Mouse (Mus musculus): ENCODE results near the gene Sema6d. TPM values are rescaled to one million over a fixed set of nuclear protein-coding genes. Genes with fewer than 3 reads are reported as not detected.

Sema6d gene
- polyA plus RNA-seq, 1 experiment = 8.5 TPM

- no peak for DNase-seq (ENCODE audit: low spot score)
Measured at GRCm38 (mm10) chr2:124613671-124614210, 524.0 kb downstream of the Sema6d start.

GRCm38 (mm10) chr2:124616746-124617145 is 527.0 kb downstream of the Sema6d start:
- DNase-seq (ENCODE audit: low spot score) = no peak

- no peak for DNase-seq (ENCODE audit: low spot score)
Measured at GRCm38 (mm10) chr2:124617440-124617839, 527.7 kb downstream of the Sema6d start.

GRCm38 (mm10) chr2:124618091-124618490 is 528.3 kb downstream of the Sema6d start:
- no peak for DNase-seq (ENCODE audit: low spot score)

DNA sequence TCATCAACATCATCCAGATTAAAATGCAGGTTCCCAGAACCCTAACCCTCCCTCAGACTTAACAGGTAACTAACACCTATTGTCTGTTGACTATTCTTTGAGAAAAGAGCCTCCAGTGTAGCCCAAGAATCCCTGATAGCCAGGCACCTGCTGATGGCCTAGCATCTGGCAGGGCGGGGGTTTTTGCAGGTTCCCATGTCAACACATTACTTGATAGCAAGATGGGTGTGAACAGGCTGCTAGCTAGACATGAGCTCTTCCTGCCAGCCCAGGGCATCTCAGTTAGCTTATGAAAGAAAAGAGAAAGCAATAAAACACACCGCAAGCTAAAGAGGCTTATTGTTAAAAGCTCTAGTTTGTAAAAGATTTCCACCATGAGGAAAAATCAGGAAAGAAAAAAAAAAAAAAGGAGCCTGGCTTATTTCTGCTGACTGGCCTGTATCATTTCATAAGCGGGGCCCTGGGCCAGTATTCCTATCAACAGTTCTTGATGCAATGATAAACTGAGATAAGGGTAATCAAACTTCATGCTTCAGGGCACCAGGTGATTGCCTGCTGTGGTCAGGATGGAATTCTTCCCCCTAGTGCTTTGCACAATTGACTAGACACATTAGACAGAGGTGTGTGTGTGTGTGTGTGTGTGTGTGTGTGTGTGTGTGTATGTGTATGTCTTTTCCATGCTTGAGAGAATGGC is 528.9 kb downstream of the Sema6d start:
- DNase-seq (ENCODE audit: low spot score) = no peak

DNA sequence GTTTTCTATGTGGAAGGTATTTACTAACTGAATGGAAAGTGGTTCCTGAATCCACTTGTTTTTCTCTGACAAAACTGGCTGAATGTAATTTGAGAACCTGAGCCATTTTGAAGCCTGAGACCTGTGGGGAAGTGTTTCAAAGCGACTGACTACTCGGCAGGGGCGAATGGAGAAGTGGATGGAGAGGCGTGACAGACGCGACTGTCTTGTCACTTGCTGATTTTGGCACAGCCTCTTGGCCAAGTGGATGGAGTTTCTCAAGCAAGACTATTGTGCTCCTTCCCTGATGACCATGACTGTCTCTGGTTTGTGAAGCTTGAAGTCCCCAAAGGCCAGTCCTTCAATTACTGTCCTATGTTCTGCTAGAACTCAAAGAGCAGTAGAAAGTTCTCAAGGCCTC is 530.7 kb downstream of the Sema6d start:
- no peak for DNase-seq (ENCODE audit: low spot score)

- no peak for DNase-seq (ENCODE audit: low spot score)
Measured at GRCm38 (mm10) chr2:124621972-124622621, 532.3 kb downstream of the Sema6d start.

DNA sequence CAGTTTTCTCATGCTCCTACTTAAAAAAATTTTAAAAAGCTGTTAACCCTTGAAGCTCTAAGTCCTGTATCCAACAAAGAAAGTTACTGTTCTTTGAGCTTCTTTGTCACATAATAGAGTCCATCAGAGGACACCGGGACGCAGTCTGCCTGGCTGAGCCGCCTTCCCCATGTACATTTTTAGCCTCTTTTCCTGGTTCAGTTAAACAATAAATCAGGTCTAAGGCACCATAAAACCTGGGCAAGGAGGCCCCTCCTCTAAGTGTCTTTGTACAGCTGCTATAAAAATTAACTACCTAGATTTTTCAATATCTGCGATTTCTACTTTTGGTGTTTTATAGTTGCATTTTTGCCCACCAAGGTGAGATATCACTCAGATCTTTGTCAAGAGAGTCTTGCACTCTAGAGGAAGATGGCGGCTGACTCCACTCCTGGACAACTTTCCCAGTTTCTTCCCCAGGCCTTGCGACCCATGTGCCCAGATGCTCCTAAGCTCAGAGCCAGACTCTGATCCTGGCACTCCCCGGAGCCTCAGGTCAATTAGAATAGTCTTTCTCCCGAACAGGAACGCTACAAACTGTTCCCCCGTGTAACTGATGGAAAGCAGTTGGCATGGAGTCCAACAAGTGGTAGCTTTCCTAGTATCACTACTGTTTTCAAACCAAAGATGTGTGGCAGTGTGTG is 534.6 kb downstream of the Sema6d start:
- no peak for DNase-seq (ENCODE audit: low spot score)

DNA sequence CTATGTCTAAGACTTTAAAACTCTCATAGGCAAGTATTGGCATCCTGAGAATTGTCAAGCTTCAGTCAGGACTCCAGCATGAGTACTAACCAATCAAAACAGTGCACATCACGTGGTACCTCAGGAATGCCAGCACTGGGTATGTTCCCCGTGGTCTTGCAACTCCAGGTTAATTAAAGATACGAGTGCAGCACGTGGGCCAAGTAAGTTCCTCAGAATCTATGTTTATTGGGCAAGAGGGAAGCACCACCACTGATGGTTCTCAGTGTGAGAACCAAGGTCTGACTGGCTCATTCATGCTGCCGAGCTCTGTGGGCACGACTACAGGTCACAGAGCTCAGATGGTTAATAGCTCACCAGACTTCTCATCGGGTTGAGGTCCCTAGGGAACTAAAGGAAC is 536.7 kb downstream of the Sema6d start:
- DNase-seq (ENCODE audit: low spot score) = no peak

DNA sequence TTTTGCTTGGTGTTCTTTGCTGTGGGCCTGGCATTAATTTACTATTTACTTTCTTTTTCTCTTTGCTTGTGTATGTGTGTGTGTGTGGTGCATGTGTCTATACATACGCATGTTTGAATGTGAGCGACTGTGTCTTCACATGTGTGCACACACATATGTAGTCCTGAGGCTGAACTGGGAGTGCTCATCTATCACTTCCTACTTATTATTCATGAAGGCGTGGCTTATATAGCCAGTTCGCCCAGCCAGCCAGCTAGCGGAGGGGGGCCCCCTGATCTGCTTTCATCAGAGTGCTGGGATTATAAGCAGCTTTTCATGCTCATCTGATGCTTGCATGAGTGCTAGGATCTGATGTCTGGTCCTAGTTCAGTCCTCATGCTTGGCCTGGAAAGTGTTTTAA is 537.9 kb downstream of the Sema6d start:
- no peak for DNase-seq (ENCODE audit: low spot score)

DNA sequence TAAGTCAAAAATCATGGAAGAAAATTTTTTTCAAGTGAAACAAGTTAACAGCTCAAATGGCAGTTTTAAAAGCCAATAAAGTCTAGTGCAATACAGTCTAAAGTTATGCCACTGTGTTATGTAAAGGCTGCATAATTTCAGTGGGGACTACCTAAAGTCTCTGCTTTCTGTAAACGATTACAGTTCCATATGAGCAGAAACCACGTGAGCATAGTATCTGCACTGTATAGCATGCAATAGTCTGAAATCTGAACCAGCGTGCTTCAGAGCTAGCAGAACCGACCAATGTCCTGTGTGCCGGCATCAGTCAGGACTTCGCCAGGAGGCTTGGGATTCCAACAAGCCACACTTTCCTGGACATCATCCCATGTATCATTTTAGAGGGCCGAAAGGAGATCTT is 538.9 kb downstream of the Sema6d start:
- DNase-seq (ENCODE audit: low spot score) = no peak

GRCm38 (mm10) chr2:124634400-124634998 is 544.7 kb downstream of the Sema6d start:
- DNase-seq (ENCODE audit: low spot score) = no peak

DNA sequence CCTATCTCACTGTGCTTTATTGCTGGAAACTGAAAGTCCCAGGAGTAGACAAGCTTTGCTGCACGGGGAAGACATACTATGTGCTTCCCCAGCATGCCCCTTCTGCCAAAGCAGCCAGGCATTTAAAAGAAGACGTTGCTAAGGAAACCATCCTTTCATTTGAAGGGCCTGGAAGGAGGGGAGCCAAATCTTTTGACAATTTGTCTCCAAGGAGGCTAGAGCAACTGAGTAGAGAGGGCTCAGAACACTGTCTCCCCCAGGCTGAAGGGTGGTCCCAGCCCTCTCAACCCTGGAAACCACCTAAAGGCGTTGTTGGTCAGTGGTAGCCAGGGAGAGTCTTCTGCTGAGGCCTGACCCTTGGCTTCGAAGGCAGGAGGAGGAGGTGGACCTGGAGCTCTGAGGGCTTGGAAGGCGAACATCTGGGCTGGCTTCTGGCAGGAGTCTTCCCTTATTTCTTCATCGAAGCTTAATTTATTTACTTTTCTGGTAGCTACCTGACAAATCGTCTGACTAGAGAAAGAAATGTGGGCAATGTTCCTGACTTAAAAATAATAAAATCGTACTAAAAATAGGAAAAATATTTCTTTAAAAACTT is 545.6 kb downstream of the Sema6d start:
- no peak for DNase-seq (ENCODE audit: low spot score)

DNA sequence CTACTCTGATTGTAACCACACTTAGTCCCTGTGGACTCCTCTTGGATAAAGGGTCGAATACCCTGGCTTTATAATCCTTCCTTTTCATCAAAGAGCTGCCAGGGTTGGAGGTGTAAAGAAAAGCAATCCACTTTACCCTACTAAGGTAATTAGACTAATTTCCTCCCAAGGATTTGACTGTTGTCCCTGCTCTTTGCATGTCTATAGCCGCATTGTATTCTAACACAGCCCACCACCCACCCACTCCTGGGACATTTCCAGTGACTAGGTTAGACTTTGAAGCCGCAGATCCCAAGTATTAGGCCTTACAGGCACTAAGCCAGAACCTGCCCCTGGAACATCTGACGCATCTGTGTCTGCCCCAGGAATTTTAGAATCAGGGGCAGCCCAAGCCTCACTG is 547.3 kb downstream of the Sema6d start:
- DNase-seq (ENCODE audit: low spot score) = no peak

- DNase-seq (ENCODE audit: low spot score) = no peak
Measured at GRCm38 (mm10) chr2:124639221-124639963, 549.6 kb downstream of the Sema6d start.

GRCm38 (mm10) chr2:124640500-124641193 is 550.9 kb downstream of the Sema6d start:
- no peak for DNase-seq (ENCODE audit: low spot score)

GRCm38 (mm10) chr2:124641194-124641558 is 551.4 kb downstream of the Sema6d start:
- DNase-seq (ENCODE audit: low spot score) = no peak

DNA sequence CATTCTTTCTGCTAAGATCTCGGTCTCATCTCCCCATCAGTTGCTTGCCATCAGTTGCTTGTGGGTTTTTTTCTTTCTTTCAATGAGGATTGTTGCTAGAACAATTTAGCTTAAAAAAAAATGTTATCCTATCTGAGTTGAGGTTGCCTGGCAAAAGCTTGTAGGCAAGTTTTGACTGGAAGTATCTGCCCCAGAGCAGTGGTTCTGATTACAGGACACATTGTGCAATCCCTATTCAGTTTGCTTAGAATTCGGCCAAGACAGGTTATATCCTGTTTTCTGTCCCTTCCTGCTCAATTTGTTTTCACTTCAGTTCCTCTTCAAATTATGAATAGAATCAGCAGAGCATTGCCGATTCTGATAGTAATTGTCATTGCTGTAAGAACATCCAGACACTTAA is 552.4 kb downstream of the Sema6d start:
- DNase-seq (ENCODE audit: low spot score) = no peak

DNA sequence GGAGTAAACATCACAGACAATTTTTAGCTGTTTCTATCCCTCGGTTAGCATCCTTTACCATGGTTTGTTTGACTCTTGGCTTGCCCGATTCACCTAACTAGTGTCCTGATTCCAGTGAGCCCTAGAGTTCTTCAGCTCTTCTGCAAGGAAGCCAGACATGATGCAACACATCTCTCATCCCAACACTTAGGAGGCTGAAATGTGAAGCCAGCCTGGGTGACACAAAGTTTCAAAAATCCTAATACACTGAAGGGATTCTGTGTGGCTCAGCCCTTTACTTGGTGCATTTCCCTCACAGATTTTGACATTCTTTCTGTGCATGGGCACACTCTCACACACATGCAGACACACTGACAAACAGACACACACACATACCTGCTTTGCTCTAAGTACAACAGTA is 560.8 kb downstream of the Sema6d start:
- DNase-seq (ENCODE audit: low spot score) = no peak

DNA sequence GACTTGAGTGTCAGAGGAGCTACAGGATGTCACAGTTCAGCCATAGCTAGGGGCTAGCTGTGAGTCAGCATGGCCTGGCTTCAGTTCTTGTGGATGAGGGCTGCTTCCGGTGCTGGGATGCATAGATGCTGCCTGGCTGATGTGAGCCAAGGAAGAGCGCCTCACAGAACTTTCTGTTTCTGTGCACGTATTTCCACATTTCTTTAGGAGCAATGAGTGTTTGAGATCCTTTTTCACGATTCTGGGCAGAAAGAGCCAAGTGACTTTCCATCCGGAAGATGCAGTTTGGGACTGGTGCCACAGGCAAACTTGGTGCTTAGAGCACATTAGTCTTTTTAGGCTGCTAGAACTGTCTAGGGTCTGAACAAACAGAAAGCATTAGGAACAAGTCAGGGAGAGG is 561.4 kb downstream of the Sema6d start:
- DNase-seq (ENCODE audit: low spot score) = no peak

DNA sequence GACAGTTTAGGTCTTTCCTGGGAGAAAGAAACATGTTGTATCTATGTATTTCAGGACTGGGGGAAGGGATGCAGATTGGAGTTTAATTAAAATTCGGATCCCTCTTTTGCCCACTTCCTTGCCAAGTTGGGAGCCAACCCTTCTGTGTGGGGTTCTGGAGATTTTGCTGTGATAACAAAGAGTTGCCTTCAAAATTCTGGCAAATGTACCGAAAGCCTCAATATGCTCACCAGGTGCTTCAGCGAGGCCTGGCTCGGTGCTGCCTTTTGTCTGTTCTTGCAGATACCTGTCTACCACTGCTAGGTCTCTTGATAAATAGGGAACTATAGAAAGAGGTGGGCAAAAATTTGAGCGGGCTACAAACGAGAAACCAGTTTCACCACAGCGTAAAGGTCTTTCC is 563.4 kb downstream of the Sema6d start:
- no peak for DNase-seq (ENCODE audit: low spot score)
